Mouse (Mus musculus): ENCODE results near the gene Hoxb5.

Gene Hoxb5

GRCm38 (mm10) chr11:96272024-96272921 is 30.9 kb upstream of the Hoxb5 start:
- DNase-seq, result no peak

DNA sequence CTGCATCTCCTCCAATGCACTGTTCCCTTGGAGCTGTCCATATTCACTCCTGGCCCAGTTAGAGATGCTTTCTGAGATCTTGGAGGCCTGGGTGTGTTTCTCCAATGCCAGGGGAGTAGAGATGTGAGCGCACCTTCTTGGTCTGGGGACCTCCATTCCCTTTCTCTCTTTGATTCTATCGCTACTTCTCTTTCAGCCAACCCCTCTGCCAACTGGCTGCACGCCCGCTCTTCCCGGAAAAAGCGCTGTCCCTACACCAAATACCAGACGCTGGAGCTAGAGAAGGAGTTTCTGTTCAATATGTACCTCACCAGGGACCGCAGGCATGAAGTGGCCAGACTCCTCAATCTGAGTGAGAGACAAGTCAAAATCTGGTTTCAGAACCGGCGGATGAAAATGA is 28.7 kb upstream of the Hoxb5 start:
- no peak for DNase-seq

- DNase-seq, result no peak
Observed at GRCm38 (mm10) chr11:96275896-96276295, 27.2 kb upstream of the Hoxb5 start.

DNA sequence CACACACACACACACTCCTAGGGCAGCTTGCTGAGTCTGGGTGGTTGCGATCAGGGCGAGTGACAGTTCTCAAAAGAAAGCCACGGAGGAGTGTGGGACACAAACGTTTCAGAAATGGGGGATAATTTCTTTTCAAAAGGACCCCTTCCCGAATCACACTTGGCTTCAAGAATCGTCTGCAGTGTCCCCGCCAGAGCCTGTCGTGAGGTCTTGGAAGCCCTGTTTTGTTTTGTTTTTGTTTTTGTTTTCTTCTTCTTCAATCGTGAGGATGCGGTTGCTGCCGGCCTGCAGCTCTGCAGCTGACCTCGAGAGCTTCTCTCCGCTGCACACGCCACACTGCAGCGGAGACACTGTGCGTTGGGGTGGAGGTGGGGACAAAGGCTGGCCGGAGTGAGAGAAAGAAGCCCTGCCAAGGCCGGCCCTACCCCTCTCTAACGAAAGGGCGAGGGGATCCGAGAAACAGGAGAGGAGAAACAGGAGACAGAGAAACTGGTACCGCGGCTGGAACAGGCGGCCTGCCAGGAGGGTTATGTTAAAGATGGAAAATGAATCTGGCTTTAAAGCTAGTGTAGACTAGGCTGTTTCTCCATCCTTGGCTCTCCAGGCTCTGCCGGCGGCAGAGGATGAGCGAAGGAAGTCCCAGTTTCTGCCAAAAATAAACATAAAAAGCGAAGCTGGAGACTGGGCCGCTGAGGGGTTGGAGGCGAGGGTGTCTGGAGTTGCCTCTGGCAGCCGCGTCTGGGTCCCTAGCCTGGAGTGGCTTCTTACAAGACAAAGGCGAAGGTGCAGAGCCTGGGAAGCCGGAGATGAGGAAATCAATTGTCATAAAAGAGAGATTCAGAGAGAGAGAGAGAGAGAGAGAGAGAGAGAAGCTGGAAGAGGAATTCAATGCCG is 25.7 kb upstream of the Hoxb5 start:
- DNase-seq, result no peak

DNA sequence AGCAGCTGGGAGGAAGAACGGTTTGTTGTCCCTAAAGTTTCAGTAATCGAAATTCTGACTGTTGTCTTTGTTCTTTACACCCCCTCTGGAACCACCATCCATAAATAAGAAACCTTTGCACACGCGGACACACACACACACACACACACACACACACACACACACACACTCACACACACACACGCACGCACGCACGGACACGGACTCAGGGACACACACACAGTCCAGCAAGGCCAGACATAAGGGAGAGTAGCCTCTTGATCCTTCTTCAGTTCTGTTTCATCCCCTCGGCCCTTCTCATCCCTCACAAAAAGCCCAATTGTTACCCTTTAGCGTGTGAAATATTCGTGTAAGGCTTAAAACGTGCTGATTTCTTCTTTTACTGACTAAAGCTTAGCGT is 24.8 kb upstream of the Hoxb5 start:
- DNase-seq, result no peak

DNA sequence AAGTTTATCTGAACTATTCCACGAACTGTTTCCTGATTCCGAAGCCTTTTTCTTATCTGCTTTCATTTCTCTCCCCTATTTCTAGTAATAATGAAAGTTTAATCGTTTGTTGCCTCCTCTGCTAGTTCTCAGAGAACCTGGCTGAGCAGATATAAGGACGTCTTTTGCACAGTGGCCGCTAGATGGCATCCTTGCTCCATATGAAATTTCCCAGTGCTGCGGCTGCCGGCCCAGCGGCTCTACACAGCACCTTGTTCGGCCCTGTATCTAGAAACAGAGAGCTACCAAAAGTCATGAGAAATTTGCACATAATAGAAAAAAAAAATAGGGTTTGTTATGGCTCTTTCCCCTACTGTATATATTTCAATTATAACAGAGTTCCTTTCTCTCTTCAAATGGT is 24.4 kb upstream of the Hoxb5 start:
- DNase-seq, result peak; percentile 91

- no peak for DNase-seq
Observed at GRCm38 (mm10) chr11:96279421-96280233, 23.5 kb upstream of the Hoxb5 start.

DNA sequence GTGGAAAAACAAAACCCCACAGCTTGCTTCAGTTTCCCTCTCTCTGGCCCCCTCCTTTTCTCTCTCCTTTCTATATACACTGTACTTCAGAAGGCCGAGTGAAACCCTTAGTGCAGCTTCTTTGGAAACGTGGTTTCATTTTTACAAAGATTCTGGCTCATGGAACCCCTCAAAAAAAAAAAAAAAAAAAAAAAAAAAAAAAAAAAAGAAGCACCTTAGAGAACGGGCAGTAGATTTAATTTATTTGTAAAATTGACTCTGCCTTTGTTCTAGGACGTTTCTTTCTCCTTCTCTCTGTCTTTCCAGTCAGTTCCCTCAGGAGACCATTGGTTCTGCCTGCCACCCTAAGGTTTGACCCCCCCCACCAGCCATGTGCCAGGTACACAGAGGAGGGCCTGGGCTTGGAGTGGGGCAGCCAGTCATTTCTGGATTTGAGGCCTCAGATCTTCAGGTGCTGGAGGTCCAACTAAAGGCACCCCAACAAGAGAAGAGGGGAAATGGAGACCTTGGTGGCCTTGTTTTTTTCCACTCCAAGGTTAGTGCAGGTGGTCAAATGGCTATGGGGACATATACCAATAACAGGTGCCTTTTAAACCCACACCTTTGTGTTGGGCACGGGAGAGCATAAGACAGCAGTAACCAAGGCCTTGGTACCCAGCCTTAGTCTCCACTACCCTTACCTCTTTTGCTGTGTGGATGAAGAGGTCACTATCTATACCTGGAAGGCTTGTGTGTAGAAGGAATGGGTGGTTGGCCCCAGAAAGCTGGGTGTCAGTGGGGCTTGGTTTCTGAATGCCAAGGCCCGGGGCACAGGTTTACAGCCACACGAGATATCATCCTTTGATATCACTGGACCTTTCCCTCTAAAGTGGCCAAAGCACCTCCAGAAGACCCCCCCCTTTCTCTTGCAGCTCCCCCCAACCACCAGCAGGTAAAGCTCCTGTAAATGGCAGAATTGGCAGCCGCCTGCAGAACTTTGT is 22.4 kb upstream of the Hoxb5 start:
- DNase-seq, result no peak

DNA sequence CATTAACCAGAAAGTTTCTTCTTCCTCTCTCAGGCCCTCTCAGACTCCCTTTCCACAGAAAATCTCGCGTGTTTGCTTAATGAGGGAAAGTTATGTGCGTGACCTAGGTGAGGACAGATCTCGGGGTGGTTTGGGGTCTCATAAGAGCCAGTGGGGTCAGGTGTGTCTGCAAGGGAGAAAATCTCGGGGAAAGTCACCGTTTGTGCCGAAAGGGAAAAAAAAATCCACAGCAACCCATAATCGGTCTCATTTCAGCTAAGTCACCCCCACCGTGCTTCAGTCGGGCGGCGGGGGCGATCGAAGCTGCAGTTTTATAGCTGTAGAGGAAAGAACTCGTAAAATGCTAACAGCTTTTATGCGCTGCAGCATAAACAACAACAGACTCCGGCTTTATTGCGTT is 21.7 kb upstream of the Hoxb5 start:
- peak; percentile 35 for DNase-seq

DNA sequence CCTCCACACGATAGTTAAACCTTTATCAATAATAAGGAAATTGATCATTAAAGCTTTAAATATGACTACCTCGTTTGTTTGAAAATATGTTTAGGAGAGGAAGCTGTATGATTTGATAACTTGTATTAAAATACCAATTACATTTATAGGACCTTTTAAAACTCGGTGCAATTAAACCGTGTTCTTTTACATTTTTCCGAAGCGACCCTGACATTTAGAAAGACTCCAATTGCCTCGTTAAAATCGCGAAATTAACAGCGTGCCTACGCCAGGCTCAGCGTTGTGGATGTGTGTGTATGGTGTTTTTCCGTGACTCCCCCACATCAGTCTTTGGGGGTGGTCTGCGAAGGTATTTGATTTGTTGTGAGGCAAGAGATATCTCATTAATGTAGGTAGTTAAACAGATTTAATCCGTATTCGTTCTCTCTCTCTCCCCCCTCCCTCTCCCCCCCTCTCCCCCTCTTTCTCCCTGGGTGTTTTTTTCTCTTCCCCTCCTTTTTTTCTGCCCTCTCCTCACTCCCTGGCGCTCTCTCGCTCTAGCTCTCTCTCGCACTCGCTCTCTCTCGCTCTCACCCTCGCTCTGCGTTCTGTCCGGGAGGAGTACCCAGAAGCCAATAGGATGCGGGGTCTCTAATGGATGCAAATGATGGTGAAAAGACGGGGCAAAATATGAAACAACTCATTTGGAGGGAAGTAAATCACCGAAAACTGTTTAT is 21.1 kb upstream of the Hoxb5 start, which contains the start of gene Hoxb8:
Hoxb8 (plus strand) TSS at position 51 of the 716 bp plus-strand sequence.
- no peak for DNase-seq

DNA sequence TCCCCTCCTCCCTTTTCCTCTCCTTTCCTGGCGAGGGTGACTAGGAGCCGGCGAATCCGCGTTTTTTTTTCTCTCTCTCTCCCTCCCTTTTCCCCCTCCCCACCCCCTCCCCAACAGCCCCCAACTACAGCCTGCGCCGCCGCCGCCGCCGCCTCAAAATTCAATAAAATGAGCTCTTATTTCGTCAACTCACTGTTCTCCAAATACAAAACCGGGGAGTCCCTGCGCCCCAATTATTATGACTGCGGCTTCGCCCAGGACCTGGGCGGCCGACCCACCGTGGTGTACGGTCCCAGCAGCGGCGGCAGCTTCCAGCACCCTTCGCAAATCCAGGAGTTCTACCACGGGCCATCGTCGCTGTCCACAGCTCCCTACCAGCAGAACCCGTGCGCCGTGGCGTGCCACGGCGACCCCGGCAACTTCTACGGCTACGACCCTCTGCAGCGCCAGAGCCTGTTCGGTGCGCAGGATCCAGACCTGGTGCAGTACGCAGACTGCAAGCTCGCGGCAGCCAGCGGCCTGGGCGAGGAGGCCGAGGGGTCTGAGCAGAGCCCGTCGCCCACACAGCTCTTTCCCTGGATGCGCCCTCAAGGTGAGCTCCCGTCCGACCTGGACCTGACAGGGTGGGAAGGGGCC is 20.2 kb upstream of the Hoxb5 start:
- peak; percentile 78 for DNase-seq

- DNase-seq, result no peak
Observed at GRCm38 (mm10) chr11:96284041-96284749, 18.9 kb upstream of the Hoxb5 start.

DNA sequence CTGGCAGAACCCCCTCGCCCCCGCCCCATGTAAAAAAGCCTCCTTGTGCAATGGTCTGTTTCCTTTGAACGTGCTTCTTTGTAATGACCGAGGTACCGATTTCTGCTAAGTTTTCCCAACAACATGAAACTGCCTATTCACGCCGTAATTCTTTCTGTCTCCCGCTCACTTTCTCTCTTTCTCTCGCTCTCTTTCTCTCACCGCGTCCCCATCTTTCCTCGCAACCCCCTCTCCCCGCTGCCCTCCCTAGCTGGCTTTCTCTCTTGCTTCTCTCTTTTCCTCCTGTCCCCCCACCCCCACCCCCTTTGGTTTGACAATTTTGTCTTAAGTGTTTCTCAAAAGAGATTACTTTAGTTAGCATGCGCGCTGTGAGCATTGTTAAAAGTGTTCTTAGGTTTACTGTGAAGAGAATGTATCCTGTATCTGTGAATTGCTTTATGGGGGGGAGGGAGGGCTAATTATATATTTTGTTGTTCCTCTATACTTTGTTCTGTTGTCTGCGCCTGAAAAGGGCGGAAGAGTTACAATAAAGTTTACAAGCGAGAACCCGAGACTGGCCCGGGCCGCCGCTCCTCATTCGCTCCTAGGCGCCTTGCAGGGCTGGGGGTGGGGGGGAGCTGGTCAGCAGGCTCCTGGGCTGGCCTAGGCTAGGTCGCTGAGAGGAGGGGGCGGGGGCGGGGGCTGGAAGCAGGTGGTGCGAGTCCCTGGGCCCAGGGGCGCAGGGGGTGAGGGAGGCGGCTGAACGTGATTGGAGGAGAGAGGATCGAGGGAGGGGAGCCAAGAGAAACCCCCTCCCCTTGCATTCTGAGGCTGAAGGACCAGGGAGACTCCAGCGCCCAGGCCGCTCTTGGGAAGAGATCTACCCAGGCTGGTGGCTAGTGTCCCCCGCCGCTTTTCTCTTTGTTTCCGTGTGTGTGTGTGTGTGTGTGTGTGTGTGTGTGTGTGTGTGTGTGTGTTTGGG is 18.1 kb upstream of the Hoxb5 start:
- peak; percentile 87 for DNase-seq

- DNase-seq, result peak; percentile 83
Observed at GRCm38 (mm10) chr11:96285771-96286738, 17.1 kb upstream of the Hoxb5 start, which contains the start of gene Hoxb7. Hoxb7 (plus strand) TSS chr11:96286623.

DNA sequence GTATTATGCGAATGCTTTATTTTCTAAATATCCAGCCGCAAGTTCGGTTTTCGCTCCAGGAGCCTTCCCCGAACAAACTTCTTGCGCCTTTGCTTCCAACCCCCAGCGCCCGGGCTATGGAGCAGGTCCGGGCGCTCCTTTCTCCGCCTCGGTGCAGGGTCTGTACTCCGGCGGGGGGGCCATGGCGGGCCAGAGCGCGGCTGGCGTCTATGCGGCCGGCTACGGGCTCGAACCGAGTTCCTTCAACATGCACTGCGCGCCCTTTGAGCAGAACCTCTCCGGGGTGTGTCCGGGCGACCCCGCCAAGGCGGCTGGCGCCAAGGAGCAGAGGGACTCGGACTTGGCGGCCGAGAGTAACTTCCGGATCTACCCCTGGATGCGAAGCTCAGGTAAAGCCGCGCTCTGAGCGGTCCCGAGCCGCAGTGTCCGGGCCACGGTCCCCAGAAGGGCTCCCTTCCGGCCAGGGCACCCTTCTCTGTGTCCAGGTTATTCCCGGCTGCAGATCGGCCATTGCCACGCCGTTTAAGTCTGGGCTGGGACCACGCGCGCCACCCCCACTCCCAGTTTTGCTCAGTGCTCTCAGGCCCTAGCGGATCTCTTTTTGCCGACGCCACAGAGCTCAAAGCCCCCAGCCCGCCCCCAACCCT is 16.3 kb upstream of the Hoxb5 start:
- DNase-seq, result no peak

DNA sequence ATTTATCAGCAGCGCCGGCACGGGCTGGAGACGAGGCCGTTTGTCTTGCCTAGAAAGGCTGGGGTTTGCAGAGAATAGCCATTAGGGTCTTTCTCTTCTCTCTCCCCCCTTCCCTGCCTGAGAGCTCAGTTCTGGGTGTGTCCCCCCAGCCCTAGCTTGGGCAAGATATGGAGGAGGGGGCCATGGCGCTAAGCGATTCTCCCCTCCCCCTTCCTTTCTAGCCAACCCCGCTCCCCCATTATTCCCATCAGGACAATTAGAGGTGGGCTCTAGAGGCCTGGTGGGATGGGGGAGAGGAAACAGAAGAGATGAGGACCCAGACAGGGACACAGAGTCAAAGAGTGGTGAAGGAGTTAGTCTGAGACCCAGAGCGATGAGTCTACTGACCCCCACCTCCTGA is 15.7 kb upstream of the Hoxb5 start:
- no peak for DNase-seq
